Mouse (Mus musculus): ENCODE data around the gene Nr1d1. TPM values are rescaled to one million over a fixed set of nuclear protein-coding genes. Genes with fewer than 3 reads are reported as not detected.

Gene Nr1d1
- 1.4 and 1.6 TPM in 2 replicates for polyA plus RNA-seq (2015; fragmentation: Nextera tagmentation; extraction: Ambion mirVana)

GRCm38 (mm10) chr11:98774582-98775347, at the start of gene Nr1d1:
Gene Nr1d1 (minus strand): TSS chr11:98775333.
- ATAC-seq (ENCODE audit: low read depth), result no peak
- peak within 1 kb of the TSS; percentile 47 for H3K4me3 ChIP-seq (ENCODE audit: low read length)
- H3K9me3 ChIP-seq (ENCODE audit: control insufficient read depth, low read length), result no peaks in the 10 kb centered on the region
- no peaks in the 10 kb centered on the region for H3K27me3 ChIP-seq (ENCODE audit: control insufficient read depth, insufficient read depth, low read depth, low read length)
- H3K9ac ChIP-seq (ENCODE audit: low read length), result peak within 1 kb of the TSS; percentile 51
- H3K27ac ChIP-seq (ENCODE audit: low read length), result peak within 1 kb of the TSS; percentile 97
- H3K4me2 ChIP-seq (ENCODE audit: low read depth, low read length), result peak within 1 kb of the TSS; percentile 59
- WGBS, result under 1% methylated on average over 22 of the region's 22 CpGs
- H3K4me1 ChIP-seq (replicated peaks; ENCODE audit: control insufficient read depth, insufficient read depth, low read length), result peaks cover 57% of the 10 kb centered on the region
- peaks cover 3% of the 10 kb centered on the region; the same call in 1 of the 2 replicates for H3K36me3 ChIP-seq (ENCODE audit: control insufficient read depth, insufficient read depth, low read length)

GRCm38 (mm10) chr11:98820968-98821367, 45.8 kb upstream of the Nr1d1 start:
- Histone ChIP-seq H3K9me3 (ENCODE audit: control insufficient read depth, low read length) (no peaks in the 10 kb centered on the region), H3K4me1 (replicated peaks; ENCODE audit: control insufficient read depth, insufficient read depth, low read length) (no peaks in the 10 kb centered on the region), H3K4me2 (ENCODE audit: low read depth, low read length) (no peak overlapping the region), H3K27me3 (ENCODE audit: control insufficient read depth, insufficient read depth, low read depth, low read length) (no peaks in the 10 kb centered on the region), H3K4me3 (ENCODE audit: low read length) (no peak overlapping the region), H3K36me3 (ENCODE audit: control insufficient read depth, insufficient read depth, low read length) (peaks cover 58% of the 10 kb centered on the region), H3K27ac (ENCODE audit: low read length) (no peak overlapping the region), H3K9ac (ENCODE audit: low read length) (no peak overlapping the region)
- 90% methylated on average over 5 of the region's 5 CpGs for WGBS
- no peak for ATAC-seq (ENCODE audit: low read depth)

- Histone ChIP-seq H3K4me1 (replicated peaks; ENCODE audit: control insufficient read depth, insufficient read depth, low read length) (no peaks in the 10 kb centered on the region), H3K27ac (ENCODE audit: low read length) (no peak overlapping the region), H3K4me3 (ENCODE audit: low read length) (no peak overlapping the region), H3K9ac (ENCODE audit: low read length) (no peak overlapping the region), H3K36me3 (ENCODE audit: control insufficient read depth, insufficient read depth, low read length) (peaks cover 43% of the 10 kb centered on the region), H3K4me2 (ENCODE audit: low read depth, low read length) (no peak overlapping the region), H3K9me3 (ENCODE audit: control insufficient read depth, low read length) (no peaks in the 10 kb centered on the region), H3K27me3 (ENCODE audit: control insufficient read depth, insufficient read depth, low read depth, low read length) (no peaks in the 10 kb centered on the region)
- ATAC-seq (ENCODE audit: low read depth), result no peak
- WGBS, result 96% methylated on average over 1 of the region's 1 CpGs
Measured at GRCm38 (mm10) chr11:98816706-98817239, 41.6 kb upstream of the Nr1d1 start.

- H3K4me2 ChIP-seq (ENCODE audit: low read depth, low read length), result peak overlapping the region; percentile 86
- WGBS, result 29% methylated on average over 7 of the region's 7 CpGs
- peaks cover 11% of the 10 kb centered on the region for H3K4me1 ChIP-seq (replicated peaks; ENCODE audit: control insufficient read depth, insufficient read depth, low read length)
- H3K9me3 ChIP-seq (ENCODE audit: control insufficient read depth, low read length), result no peaks in the 10 kb centered on the region
- H3K27ac ChIP-seq (ENCODE audit: low read length), result peak overlapping the region; percentile 98
- peak overlapping the region; percentile 87 for H3K4me3 ChIP-seq (ENCODE audit: low read length)
- peaks cover 25% of the 10 kb centered on the region for H3K36me3 ChIP-seq (ENCODE audit: control insufficient read depth, insufficient read depth, low read length)
- peak overlapping the region; percentile 95 for H3K9ac ChIP-seq (ENCODE audit: low read length)
- no peaks in the 10 kb centered on the region for H3K27me3 ChIP-seq (ENCODE audit: control insufficient read depth, insufficient read depth, low read depth, low read length)
- no peak for ATAC-seq (ENCODE audit: low read depth)
Measured at GRCm38 (mm10) chr11:98810686-98811085, 35.6 kb upstream of the Nr1d1 start.

GRCm38 (mm10) chr11:98809457-98810290, 34.5 kb upstream of the Nr1d1 start:
- Histone ChIP-seq H3K9me3 (ENCODE audit: control insufficient read depth, low read length) (no peaks in the 10 kb centered on the region), H3K27ac (ENCODE audit: low read length) (peak overlapping the region; percentile 98), H3K4me1 (replicated peaks; ENCODE audit: control insufficient read depth, insufficient read depth, low read length) (peaks cover 11% of the 10 kb centered on the region), H3K4me3 (ENCODE audit: low read length) (peak overlapping the region; percentile 87), H3K27me3 (ENCODE audit: control insufficient read depth, insufficient read depth, low read depth, low read length) (no peaks in the 10 kb centered on the region), H3K9ac (ENCODE audit: low read length) (peak overlapping the region; percentile 95), H3K36me3 (ENCODE audit: control insufficient read depth, insufficient read depth, low read length) (peaks cover 32% of the 10 kb centered on the region), H3K4me2 (ENCODE audit: low read depth, low read length) (peak overlapping the region; percentile 86)
- under 1% methylated on average over 82 of the region's 84 CpGs for WGBS
- peak; percentile 99 for ATAC-seq (ENCODE audit: low read depth)

- 54% methylated on average over 2 of the region's 2 CpGs for WGBS
- H3K4me3 ChIP-seq (ENCODE audit: low read length), result no peak overlapping the region
- H3K4me2 ChIP-seq (ENCODE audit: low read depth, low read length), result no peak overlapping the region
- ATAC-seq (ENCODE audit: low read depth), result no peak
- H3K36me3 ChIP-seq (ENCODE audit: control insufficient read depth, insufficient read depth, low read length), result peaks cover 36% of the 10 kb centered on the region
- no peaks in the 10 kb centered on the region for H3K27me3 ChIP-seq (ENCODE audit: control insufficient read depth, insufficient read depth, low read depth, low read length)
- no peak overlapping the region for H3K9ac ChIP-seq (ENCODE audit: low read length)
- H3K27ac ChIP-seq (ENCODE audit: low read length), result peak overlapping the region; percentile 21; the same call in 1 of the 2 replicates
- no peaks in the 10 kb centered on the region for H3K9me3 ChIP-seq (ENCODE audit: control insufficient read depth, low read length)
- peaks cover 11% of the 10 kb centered on the region for H3K4me1 ChIP-seq (replicated peaks; ENCODE audit: control insufficient read depth, insufficient read depth, low read length)
Measured at GRCm38 (mm10) chr11:98808417-98808816, 33.3 kb upstream of the Nr1d1 start.

- Histone ChIP-seq H3K27me3 (ENCODE audit: control insufficient read depth, insufficient read depth, low read depth, low read length) (no peaks in the 10 kb centered on the region), H3K4me3 (ENCODE audit: low read length) (no peak within 1 kb of the TSS), H3K4me2 (ENCODE audit: low read depth, low read length) (no peak within 1 kb of the TSS), H3K9ac (ENCODE audit: low read length) (no peak within 1 kb of the TSS), H3K27ac (ENCODE audit: low read length) (no peak within 1 kb of the TSS), H3K4me1 (replicated peaks; ENCODE audit: control insufficient read depth, insufficient read depth, low read length) (peaks cover 6% of the 10 kb centered on the region; the same call in 1 of the 2 replicates), H3K36me3 (ENCODE audit: control insufficient read depth, insufficient read depth, low read length) (peaks cover 50% of the 10 kb centered on the region), H3K9me3 (ENCODE audit: control insufficient read depth, low read length) (no peaks in the 10 kb centered on the region)
- ATAC-seq (ENCODE audit: low read depth), result no peak
- 92% methylated on average over 5 of the region's 5 CpGs for WGBS
Measured at GRCm38 (mm10) chr11:98804605-98805004, 29.5 kb upstream of the Nr1d1 start, which contains the start of gene Casc3. Gene Casc3 (plus strand): TSS chr11:98804905.

- H3K4me1 ChIP-seq (replicated peaks; ENCODE audit: control insufficient read depth, insufficient read depth, low read length), result peaks cover 22% of the 10 kb centered on the region
- no peaks in the 10 kb centered on the region for H3K9me3 ChIP-seq (ENCODE audit: control insufficient read depth, low read length)
- ATAC-seq (ENCODE audit: low read depth), result no peak
- peak overlapping the region; percentile 60 for H3K4me2 ChIP-seq (ENCODE audit: low read depth, low read length)
- H3K9ac ChIP-seq (ENCODE audit: low read length), result peak overlapping the region; percentile 98
- H3K27ac ChIP-seq (ENCODE audit: low read length), result no peak overlapping the region; the same call in 1 of the 2 replicates
- peak overlapping the region; percentile 98 for H3K4me3 ChIP-seq (ENCODE audit: low read length)
- H3K36me3 ChIP-seq (ENCODE audit: control insufficient read depth, insufficient read depth, low read length), result peaks cover 25% of the 10 kb centered on the region
- no peaks in the 10 kb centered on the region for H3K27me3 ChIP-seq (ENCODE audit: control insufficient read depth, insufficient read depth, low read depth, low read length)
- 31% methylated on average over 4 of the region's 4 CpGs for WGBS
Measured at GRCm38 (mm10) chr11:98797909-98798308, 22.8 kb upstream of the Nr1d1 start.

- H3K36me3 ChIP-seq (ENCODE audit: control insufficient read depth, insufficient read depth, low read length), result peaks cover 21% of the 10 kb centered on the region
- no peaks in the 10 kb centered on the region for H3K27me3 ChIP-seq (ENCODE audit: control insufficient read depth, insufficient read depth, low read depth, low read length)
- H3K4me2 ChIP-seq (ENCODE audit: low read depth, low read length), result peak overlapping the region; percentile 60
- peak overlapping the region; percentile 98 for H3K4me3 ChIP-seq (ENCODE audit: low read length)
- H3K9ac ChIP-seq (ENCODE audit: low read length), result peak overlapping the region; percentile 98
- H3K9me3 ChIP-seq (ENCODE audit: control insufficient read depth, low read length), result no peaks in the 10 kb centered on the region
- WGBS, result under 1% methylated on average over 5 of the region's 5 CpGs
- no peak for ATAC-seq (ENCODE audit: low read depth)
- H3K4me1 ChIP-seq (replicated peaks; ENCODE audit: control insufficient read depth, insufficient read depth, low read length), result peaks cover 26% of the 10 kb centered on the region
- peak overlapping the region; percentile 4; the same call in 1 of the 2 replicates for H3K27ac ChIP-seq (ENCODE audit: low read length)
Measured at GRCm38 (mm10) chr11:98797306-98797705, 22.2 kb upstream of the Nr1d1 start.

Data from lung, embryonic 16.5 days (tissue).